Mouse (Mus musculus): ENCODE measurements around the gene Zdhhc17.

DNA sequence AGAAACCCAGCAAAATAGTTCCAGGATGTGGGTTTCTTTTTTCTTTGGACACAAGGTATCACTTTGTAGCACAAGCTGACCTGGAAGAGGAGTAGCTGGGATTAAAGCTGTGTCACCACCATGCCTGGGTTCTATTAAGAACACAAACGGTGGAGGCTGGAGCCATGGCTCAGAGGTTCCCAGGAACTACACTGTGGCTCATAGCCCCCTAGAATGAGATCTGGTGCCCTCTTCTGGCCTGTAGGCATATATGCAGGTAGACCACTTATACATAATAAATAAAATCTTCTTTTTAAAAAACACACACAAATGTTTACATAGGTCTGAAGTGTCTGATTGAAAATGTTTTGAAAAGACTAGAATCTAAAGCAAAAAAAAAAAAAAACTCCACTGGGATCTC, 33.9 kb downstream of the Zdhhc17 start:
- TF ChIP-seq USF1 (IDR thresholded peaks at IDR 0.05; ENCODE audit: low read depth, low read length): no peak
- peak; percentile 60 for TF ChIP-seq RAD21 (IDR thresholded peaks at IDR 0.05; ENCODE audit: low read depth, low read length)
- no peak for TF ChIP-seq TBP (conservative IDR thresholded peaks at IDR 0.05; ENCODE audit: low read depth, low read length)
- TF ChIP-seq POLR2A (IDR thresholded peaks at IDR 0.05; ENCODE audit: low read depth, low read length): no peak
- TF ChIP-seq HCFC1 (IDR thresholded peaks at IDR 0.05; ENCODE audit: low read depth, low read length): no peak
- no peak for TF ChIP-seq NELFE (IDR thresholded peaks at IDR 0.05; ENCODE audit: low read depth, low read length)
- peak; percentile 46 to 62; a peak in 3 of 4 replicates for TF ChIP-seq CTCF (conservative IDR thresholded peaks at IDR 0.05 in 1 of 2, IDR thresholded peaks at IDR 0.05 in 1 of 2; ENCODE audit: low read depth in 2 of 2, low read length in 2 of 2)
- TF ChIP-seq PAX5 (IDR thresholded peaks at IDR 0.05; ENCODE audit: low read length): no peak
- no peak for TF ChIP-seq ZNF384 (IDR thresholded peaks at IDR 0.05; ENCODE audit: low read depth, low read length)
- no peak for TF ChIP-seq ETS1 (conservative IDR thresholded peaks at IDR 0.05; ENCODE audit: low read depth, low read length)
- no peak for TF ChIP-seq NRF1 (IDR thresholded peaks at IDR 0.05; ENCODE audit: low read depth, low read length)
- TF ChIP-seq EP300 (IDR thresholded peaks at IDR 0.05; ENCODE audit: low read length): no peak
- no peak for TF ChIP-seq MEF2A (IDR thresholded peaks at IDR 0.05; ENCODE audit: borderline replicate concordance, low read depth, low read length)
